Mouse (Mus musculus) fat pad, adult 2 months (tissue): ENCODE measurements around the gene Olfr1348.
"Not testable (repeated sequence)": the region's sequence is repeated elsewhere in the genome, so short reads cannot be mapped to it uniquely, and the experiment has no call there.

Source experiments
- DNase-seq: peaks from one replicate; pipeline ENCODE4 v3.0.0-alpha.2; 2011; ENCODE audit warnings: low read depth, low spot score; ENCODE audit errors: extremely low read depth

Olfr1348 gene

GRCm38 (mm10) chr7:6508648-6509047 lies at the start of gene Olfr1348:
Gene Olfr1348 (minus strand): TSS chr7:6508748.
- no peak for DNase-seq

GRCm38 (mm10) chr7:6526141-6526540 lies 17.6 kb upstream of the Olfr1348 start:
- no peak for DNase-seq

GRCm38 (mm10) chr7:6525001-6525400 lies 16.5 kb upstream of the Olfr1348 start:
- no peak for DNase-seq

GRCm38 (mm10) chr7:6522850-6523249 lies 14.3 kb upstream of the Olfr1348 start, which contains the start of gene Olfr1349:
Gene Olfr1349 (minus strand): TSS chr7:6522950.
- DNase-seq, result no peak

GRCm38 (mm10) chr7:6521666-6522065 lies 13.1 kb upstream of the Olfr1348 start:
- DNase-seq, result no peak

GRCm38 (mm10) chr7:6499655-6500054 lies 8.9 kb downstream of the Olfr1348 start, which contains the start of gene Olfr1347:
Gene Olfr1347 (minus strand): TSS chr7:6499755.
- DNase-seq, result no peak

- DNase-seq, result no peak
Measured at GRCm38 (mm10) chr7:6486841-6487240, 21.7 kb downstream of the Olfr1348 start, which contains the start of gene Olfr5. Gene Olfr5 (minus strand): TSS chr7:6486941.

GRCm38 (mm10) chr7:6477633-6478032 lies 30.9 kb downstream of the Olfr1348 start:
- DNase-seq, result not testable (repeated sequence)

- no peak for DNase-seq
Measured at GRCm38 (mm10) chr7:6466951-6467350, 41.6 kb downstream of the Olfr1348 start, which contains the start of gene Olfr1346. Gene Olfr1346 (plus strand): TSS chr7:6467101.

- no peak for DNase-seq
Measured at GRCm38 (mm10) chr7:6456399-6456798, 52.1 kb downstream of the Olfr1348 start.

GRCm38 (mm10) chr7:6455868-6456267 lies 52.7 kb downstream of the Olfr1348 start, which contains the start of gene Olfr1336:
Gene Olfr1336 (plus strand): TSS chr7:6456168.
- DNase-seq, result no peak
